Mouse (Mus musculus): ENCODE results near the gene Actr6.

DNA sequence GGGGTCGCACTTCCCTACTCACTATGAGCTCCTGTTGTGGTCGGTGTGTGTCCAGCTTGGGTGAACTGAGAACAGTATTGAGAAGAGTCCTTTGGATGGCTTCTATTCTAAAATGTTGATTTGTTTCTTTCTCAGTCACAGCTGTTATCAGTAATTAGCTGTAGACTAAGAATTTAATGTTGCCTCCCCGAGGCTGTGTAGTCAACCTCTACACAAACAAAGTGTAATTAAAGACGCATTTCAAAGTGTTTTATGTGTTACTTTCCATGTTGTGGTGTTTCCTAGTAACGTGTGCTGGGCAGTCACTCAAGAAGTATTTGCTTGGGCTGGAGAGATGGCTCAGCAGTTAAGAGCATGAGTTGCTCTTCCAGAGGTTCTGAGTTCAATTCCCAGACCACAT is 28.7 kb upstream of the Actr6 start:
- TF ChIP-seq CTCF (IDR thresholded peaks at IDR 0.05; ENCODE audit: extremely low read depth, insufficient read length, insufficient replicate concordance, low read depth, low read length) (no peak), POLR2A (IDR thresholded peaks at IDR 0.05; ENCODE audit: low read depth, low read length) (no peak)

Measured in small intestine, adult 2 months (tissue).